Mouse (Mus musculus) induced T-regulatory cell, adult 2 months (primary cell): ENCODE results near the gene Tgfa.

Source experiments
- DNase-seq: peaks from one replicate; pipeline ENCODE4 v3.0.0-alpha.2; 2012; ENCODE audit warnings: low read depth

Tgfa gene

DNA sequence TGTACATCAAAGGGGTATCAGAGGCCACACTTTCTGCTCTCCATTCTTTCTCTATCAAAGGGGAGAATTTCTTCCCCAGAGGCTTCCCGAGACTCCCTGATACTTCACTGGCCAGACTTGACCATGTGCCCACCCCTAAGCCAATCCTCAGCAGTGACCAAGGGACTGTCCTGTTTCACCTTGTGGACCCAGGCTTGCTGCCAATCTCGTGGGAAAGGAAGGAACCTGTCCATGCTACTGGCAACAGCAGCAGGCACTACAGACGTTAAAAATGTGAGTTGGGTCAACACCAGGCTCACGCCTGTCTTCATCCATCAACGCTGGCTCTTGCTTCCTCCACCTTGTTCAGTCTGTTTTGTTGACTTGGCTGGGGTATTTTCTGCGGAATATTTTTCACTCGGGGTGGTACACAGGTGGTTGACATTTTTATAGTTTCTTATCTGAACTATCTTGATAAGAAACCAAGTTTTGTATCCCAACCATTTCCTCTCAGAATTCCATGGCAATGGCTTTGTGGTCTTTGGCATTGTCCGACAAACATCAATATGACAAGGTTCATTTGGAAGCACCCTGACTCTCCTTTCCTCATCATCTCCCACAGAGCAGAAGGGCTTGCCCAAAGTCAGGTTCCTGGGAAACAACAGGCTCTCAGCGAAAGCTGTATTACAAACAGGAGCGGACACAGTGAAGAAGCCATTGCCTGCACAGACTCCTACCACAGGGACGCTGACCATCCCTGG, 6.1 kb upstream of the Tgfa start:
- no peak for DNase-seq

- DNase-seq: no peak
Observed at GRCm38 (mm10) chr6:86190622-86191021, 4.4 kb upstream of the Tgfa start.

DNA sequence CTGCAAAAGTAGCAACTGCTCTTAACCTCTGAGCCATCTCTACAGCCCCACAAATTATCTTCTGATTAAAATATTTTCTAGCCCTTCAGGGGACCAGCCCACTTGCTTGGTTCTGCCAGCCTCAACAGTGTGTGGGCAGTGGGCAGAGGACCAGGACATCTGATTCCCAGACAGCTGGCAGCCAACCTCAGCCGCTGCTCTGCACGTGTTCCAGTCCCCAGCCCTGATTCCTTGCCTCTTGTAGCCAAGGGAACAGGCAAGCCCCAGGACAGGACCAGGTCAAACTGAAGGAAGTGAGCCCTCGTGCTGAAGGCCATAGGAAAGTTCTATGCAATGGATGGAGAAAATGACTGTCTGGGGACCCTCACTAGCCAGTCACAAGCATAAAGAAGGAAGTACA, 2.0 kb upstream of the Tgfa start:
- no peak for DNase-seq

- DNase-seq: peak; percentile 49
Observed at GRCm38 (mm10) chr6:86193879-86194278, 1.1 kb upstream of the Tgfa start.

GRCm38 (mm10) chr6:86196034-86196433, 1.0 kb downstream of the Tgfa start:
- DNase-seq: no peak

- DNase-seq: no peak
Observed at GRCm38 (mm10) chr6:86197150-86197862, 2.3 kb downstream of the Tgfa start.

GRCm38 (mm10) chr6:86200934-86201333, 5.9 kb downstream of the Tgfa start:
- no peak for DNase-seq

- peak; percentile 16 for DNase-seq
Observed at GRCm38 (mm10) chr6:86203101-86203500, 8.1 kb downstream of the Tgfa start.

DNA sequence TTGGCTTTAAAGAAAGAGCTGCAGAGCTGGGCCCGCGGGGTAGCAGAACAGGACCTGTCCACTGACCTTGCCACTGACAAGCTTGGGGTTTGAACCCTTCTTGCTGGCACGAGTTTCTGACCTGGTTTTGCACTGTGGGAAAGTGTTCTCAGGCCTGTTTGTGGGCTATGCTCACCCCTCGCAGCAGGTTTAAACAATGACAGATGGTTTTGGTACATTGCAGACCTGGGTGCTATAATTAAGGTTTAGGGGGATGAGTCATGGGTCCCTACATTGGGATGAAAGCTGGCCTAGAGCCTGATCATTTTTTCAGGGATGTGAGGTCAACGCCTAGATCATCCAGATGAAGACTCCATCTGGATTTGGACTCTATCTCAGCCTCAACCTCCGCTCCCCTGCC, 11.0 kb downstream of the Tgfa start:
- DNase-seq: no peak

DNA sequence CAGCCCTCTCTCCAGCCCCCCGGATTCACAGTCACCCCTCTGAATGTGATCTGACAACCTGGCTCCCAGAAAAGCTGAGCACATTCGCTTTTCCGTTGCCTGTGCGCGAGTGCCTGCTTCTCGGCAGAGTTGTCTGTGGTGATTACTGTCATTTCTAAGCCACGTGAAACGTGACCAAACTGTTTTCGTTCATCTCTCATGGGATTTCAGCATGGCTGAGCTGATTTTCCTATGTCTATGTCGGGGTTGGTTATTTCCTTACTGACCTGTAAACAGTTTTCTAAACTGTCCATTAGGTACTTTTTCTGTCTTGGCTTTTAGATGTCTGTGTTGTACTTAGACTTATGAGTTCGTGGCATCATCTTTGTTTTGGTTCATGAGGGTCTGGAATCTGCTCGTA, 12.0 kb downstream of the Tgfa start:
- DNase-seq: no peak

GRCm38 (mm10) chr6:86209133-86210016, 14.4 kb downstream of the Tgfa start:
- DNase-seq: no peak

GRCm38 (mm10) chr6:86210017-86210408, 15.0 kb downstream of the Tgfa start:
- DNase-seq: no peak

DNA sequence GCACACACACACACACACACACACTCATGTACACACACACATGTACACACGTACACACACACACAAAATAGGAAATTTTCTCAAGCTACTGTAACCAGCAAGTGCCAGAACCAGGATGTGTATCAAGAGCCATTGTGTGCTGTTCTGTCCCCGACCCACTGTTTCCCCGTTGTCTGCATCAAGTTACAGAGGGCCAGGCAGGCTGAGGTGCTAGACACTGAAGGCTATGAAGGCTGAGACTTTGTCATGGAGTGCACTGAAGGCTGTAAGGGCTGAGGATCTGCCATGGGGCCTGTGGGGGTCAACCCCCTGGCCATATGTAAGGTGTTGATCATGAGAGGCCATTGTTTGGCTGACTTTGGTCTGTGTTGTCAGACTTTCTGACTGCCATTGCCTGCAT, 15.6 kb downstream of the Tgfa start:
- DNase-seq: no peak

- no peak for DNase-seq
Observed at GRCm38 (mm10) chr6:86211081-86211763, 16.2 kb downstream of the Tgfa start.

GRCm38 (mm10) chr6:86212871-86213640, 18.0 kb downstream of the Tgfa start:
- DNase-seq: no peak

DNA sequence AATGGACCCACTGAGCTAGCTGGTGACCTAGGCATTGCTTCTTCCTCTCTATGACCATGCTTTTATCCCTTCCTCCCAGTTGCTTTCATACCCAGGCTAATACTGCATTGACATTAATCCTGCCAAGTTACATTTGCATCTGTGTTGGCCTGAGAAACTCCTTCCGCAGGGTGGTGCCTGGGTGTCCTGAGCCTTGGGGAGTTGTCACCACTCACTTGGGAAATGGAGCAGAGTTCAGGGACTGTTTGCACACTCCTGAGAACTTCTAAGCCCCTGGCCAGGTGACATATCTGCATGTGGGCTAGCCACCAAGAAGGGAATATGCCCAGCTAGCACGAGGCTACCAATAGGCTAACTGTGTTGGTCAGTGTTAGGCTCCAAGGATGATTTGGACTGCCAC, 23.0 kb downstream of the Tgfa start:
- no peak for DNase-seq

DNA sequence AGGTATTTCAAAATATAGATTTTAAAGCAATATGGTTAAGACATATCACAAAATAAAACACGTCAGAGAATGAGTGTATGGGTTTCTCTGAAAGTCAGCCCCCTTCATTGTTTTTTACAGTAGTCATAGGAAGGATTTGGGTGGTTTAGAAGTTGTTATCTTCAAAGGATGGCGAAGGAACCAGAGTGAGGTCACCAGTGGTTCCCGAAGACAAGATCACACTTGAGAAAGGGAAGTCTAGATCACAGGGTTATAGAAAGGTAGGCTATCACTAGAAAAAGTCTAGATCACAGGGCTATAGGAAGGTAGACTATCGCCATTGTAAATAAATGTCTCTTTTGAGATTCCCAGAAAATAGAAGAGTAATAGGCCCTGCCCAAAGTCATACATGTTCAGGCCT, 23.7 kb downstream of the Tgfa start:
- DNase-seq: no peak

GRCm38 (mm10) chr6:86219494-86219893, 24.5 kb downstream of the Tgfa start:
- no peak for DNase-seq

DNA sequence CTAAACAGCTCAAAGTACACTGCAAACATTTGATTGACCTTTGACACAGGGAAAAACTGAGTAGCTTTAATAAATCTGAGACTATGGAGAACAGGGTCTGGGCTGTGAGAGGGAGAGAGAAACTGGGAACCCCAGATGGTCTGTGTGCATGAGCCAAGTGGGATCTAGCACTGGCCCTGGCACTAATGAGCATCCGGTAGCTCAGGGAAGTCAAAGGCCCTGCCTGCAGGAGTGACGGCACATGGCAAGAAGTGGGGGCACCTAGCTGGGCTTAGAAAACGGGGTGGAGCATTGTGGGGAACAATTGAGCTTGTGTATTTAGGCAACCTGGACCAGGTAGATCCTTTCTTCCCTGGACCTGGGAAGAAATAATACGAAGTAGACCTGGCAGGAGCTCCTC, 25.1 kb downstream of the Tgfa start:
- DNase-seq: no peak

GRCm38 (mm10) chr6:86222381-86222780, 27.4 kb downstream of the Tgfa start:
- no peak for DNase-seq

GRCm38 (mm10) chr6:86225604-86226003, 30.6 kb downstream of the Tgfa start:
- DNase-seq: no peak
